Mouse (Mus musculus): ENCODE results near the gene Gm973.

DNA sequence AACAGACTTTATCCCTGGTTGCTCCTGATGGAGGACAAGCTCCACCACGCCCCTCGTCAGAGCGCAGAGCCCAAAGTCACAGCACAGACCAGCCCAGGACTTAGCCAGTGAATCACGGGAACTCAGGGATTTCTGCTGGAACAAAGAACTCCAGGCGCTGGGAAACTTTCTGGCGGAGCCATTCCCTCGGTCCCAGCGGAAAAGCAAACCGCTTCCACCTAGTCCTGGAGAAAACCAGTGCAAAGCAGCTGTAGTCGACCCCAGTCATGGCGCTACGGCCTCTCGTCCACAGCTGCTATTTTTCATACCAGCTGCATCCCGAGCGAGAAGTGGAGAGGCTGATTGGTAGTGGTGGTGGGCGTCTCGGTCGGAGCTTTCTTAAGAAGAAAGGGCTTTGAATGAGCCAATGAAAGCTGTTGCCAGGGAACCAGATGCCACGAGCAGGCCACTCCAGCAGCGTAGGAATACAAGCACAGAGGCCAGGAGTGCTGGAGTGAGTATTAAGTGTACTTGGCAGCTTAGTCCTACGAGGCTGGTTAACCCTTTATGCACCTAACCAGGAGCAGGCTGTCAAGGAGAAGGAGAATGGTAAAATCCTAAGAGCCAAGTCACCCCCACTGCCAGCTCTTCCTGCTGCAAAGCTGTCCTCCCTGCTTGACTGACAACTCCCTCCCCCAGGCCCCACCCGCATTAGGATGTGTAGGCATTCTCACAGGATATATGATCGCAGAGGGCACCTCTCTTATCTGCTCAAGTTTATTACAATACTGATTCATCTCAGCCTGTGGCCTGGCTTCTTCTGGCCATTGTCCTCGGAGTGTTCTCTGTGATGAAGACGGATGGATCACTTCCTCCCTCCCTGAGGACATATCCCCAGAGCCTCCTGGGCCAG, at the start of gene Gm973:
- TF ChIP-seq CTCF (conservative IDR thresholded peaks at IDR 0.05; ENCODE audit: low read length): no peak
- no peak for TF ChIP-seq POU5F1 (IDR thresholded peaks at IDR 0.05; ENCODE audit: borderline replicate concordance, low read length)
- no peak for TF ChIP-seq NANOG (IDR thresholded peaks at IDR 0.05; ENCODE audit: borderline replicate concordance, low read length)
